Mouse (Mus musculus) fat pad, adult 2 months (tissue): ENCODE measurements around the gene Wrap73.
A peak's percentile ranks its signal among the peaks of the same experiment; 100 is the strongest.

Source experiments
- DNase-seq: peaks from one replicate; pipeline ENCODE4 v3.0.0-alpha.2; 2011; ENCODE audit warnings: low read depth, low spot score; ENCODE audit errors: extremely low read depth

The Wrap73 gene

DNA sequence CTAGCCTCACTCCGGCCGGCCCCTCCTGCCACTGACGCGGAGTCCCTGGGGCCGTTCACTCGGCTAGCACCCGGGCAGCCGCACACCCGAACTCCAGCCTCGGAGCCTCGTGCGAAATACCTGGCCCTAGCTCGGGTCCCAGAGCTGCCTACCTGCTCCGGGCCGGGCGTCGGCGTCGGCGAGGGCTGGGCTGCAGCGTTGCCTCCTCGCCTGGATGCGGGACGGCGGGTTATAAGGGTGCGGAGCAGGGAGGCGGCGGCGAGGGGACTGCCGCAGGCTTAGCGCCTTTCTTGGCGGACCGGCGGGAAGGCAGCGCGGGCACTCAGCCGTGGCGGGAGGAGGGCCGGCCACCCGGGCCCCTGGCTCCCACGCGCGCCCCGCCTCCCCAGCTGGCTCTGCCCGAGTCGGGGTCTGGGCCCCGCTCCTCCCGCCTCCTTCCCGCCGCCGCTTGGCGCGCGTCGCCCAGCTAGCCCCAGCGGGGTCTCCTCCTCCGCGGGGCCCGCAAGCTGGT lies 2.4 kb upstream of the Wrap73 start:
- no peak for DNase-seq

DNA sequence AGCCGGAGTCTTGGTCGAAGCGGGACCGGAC lies 2.2 kb upstream of the Wrap73 start, which contains the start of gene Trp73:
Trp73 (minus strand) TSS at position 27 of the 31 bp plus-strand sequence.
- DNase-seq: no peak

DNA sequence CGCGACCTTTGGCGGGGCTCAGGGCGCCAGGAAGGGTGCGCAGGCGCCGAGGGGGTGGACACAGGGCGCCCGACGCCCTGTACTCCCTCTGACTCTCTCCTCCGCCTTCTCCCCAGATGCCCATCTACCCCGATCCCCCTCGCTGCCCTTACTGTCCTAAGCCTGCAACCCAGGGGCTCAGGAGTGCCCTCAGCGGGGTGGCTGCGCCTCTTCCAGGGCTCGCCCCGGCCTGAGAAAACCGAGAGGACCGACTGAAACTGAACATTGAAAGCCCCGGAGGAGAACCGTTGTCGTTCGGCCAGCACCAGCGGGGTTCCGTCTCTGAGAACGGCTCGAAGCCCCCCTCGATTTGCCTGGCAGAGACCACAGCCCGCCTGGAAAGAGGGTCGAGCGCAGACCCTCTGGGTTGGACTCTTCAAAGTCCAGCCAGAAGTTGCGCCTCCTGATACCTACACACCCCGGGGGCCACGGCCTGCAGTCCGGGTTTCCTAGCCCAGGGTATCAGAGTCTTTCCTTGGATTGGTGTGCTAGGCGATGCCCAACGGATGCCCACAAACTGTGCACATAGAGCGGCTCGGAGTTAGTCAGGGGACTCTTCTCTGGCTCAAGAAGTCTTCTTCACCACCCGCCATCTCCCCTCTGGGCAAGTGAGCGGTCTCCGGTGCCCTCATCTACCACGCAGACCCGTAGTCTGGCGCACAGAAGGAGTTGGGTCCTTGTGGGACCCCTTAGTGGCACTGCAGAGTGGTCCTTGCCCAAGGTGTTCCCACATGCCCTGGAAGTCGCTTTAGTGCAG lies 1.8 kb upstream of the Wrap73 start:
- DNase-seq: no peak

DNA sequence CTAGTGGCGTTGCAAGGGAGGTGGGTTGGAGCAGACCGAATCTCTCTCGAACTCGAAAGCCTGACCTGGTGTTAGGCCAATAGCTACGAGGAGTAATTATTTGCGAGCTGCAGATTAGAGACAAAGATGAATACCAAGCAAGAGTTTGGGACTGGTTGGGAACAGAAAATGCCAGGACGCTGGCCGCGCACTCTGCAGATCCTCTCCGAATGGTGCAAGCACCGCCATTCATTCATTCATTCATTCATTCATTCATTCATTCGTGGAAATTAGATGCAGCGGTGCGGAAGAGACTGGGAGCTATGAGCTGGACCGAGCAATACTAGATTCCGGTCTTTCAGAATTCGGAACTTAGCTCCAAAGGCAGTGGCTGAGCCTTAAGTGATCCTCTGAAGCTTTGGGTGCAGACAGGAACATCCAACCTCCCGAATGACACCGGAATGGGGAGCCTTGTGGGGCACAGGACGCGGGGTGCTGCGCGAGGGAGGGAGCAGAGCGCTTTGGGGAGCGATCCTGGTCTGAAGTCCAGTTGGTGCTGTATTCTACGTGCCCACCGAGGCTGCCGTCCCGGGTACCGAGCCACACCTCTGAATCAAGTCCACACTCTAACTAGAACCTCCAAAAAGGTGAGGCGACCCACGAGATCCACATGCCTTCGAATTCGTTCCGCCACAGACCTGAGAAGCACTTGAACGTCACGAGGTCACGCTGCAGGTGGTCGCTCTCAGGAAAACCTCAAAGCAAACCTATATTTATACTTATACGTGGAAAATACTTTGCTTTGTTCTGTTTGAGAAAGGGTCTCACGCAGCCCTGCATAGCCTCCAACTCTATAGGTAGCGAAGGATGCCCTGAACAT lies 934 bp upstream of the Wrap73 start:
- DNase-seq: no peak

DNA sequence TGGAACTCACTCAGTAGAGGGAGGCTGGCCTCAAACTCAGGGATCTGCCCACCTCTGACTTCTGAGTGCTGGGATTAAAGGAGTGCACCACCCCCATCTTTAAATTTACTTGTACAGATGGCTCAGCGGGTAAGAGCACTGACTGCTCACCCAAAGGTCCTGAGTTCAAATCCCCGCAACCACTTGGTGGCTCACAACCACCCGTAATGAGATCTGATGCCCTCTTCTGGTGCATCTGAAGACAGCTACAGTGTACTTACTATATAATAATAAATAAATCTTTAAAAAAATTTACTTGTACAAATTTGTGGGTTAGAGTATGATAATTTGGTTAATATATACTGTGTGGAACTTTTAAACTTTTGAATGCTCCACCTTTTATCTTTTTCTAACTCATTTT lies 2.5 kb downstream of the Wrap73 start:
- DNase-seq: no peak

DNA sequence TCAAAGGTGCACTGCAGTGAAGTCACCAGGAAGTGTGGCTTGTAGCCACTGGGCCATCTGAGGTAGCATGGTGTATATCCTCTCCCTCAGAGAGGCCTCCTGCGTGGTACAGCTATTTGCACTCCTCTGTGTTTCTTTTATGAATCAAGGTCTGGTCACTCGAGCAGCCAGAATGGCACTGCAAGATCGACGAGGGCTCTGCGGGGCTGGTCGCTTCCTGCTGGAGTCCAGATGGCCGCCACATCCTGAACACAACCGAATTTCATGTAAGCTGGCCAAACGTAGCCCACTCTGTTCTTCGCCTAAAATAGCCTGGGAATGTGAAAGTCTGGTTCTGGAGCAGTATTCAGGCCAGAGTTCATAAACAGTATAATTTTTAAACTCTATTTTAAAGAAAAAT lies 4.2 kb downstream of the Wrap73 start:
- no peak for DNase-seq

DNA sequence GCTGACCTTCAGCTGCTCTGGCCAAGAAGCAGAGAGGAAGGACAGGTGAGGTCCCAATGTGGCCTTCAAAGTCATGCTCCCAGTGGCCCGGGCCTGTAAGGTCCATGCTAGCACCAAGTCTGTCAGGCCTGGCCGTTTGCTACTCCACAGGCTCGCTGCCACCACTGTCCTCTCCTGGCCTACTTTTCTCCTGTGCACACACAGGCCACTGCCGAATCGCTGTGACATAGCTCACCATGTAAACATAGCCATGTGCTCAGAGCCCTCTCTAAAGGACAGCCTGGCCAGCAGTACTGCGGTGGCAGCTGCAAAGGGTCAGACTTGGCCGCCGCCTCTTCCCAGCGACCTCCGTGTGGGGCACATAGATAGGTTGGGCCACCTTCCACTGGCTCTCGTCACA lies 11.9 kb downstream of the Wrap73 start:
- no peak for DNase-seq

DNA sequence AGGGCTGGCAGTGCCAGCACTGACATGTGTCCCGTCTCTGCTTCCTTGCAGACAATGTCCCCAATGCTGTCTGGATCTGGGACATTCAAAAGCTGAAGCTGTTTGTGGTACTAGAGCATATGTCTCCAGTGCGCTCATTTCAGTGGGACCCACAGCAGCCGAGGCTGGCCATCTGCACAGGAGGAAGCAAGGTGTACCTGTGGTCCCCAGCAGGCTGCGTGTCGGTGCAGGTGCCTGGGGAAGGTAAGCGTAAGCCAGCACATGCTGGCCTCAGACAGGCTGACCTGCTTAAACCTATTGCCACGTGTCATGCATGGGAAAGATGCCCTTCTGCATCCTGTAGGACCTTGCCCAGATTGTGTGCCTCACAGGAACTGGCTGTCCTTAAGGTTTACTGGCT lies 13.9 kb downstream of the Wrap73 start:
- DNase-seq: no peak

DNA sequence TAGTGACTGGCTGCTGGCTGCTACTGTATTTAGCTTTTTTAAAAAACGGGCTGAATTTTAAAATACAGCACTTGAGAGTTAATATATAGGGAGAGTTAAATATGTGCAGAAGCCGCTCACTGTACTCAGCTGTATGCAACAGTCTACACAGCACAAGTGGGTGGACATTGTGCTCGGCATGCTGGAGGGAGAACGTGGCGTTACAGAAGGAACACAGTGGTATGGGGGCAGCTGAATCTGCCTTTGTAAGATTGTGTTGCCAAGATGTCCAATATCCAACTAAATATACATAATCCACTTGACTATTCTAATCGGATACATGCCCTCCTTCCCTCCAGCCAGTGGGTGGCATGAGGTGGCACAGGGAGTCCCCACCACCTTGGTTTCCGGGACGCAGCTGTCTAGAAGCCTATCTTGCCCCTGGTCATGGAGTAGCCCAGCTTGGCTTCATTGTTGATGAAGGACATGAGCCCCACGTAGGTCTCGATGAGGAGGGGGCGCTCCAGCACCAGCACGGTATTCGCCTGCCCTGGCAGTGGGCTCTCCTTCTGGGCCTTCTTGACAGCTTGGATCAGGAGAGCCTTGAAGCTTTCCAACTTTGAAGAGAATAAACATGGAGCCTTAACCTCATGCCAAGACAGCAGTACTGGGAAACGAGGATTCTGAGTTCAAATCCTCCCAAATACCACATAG lies 15.9 kb downstream of the Wrap73 start:
- DNase-seq: no peak

DNA sequence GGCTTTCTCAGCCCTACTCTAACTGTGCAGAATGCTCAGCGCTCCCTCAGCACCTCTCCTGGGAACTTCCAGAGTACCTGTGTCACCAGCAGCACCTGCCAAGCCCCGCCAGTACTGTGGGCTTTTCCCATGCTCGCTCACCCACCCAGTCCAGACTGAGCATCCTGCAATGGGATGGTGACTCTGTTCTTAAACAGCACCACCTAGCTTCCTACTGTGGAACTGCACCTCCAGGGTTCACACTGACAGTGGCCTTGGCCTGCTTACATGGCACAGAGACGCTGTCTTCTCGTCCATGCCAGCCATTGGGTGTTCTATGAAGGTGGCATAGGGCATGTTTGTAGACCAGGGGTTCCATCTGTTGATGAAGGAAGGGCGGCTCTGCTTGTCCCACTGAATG lies 16.8 kb downstream of the Wrap73 start:
- DNase-seq: no peak

DNA sequence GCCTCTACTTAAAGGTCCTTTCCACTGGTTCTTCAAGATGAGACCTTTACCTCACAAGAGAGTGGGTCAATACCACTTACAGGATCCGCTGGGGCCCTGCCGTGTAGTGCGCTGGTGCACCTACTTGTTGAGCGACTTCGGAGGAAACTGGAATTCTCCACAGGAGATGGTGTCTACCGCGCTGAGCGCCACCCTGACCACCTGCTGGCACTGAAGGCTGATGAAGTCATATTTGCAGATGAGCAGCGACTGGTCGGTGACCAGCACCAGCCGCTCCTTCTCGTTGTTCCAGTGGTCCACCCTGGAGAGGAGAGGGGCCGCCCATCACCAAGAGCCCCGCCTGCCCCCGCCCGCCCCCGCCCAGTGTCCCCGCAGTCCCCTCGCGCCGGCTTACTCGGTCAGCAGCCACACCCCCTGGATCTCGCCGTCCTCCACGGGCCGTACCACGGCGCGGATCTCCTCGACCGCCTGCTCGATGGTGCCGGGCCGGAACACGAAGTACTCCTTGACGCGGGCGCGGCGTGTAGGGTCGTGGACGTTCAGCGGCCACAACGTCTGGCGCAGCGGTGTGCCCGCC lies 17.9 kb downstream of the Wrap73 start:
- DNase-seq: no peak

DNA sequence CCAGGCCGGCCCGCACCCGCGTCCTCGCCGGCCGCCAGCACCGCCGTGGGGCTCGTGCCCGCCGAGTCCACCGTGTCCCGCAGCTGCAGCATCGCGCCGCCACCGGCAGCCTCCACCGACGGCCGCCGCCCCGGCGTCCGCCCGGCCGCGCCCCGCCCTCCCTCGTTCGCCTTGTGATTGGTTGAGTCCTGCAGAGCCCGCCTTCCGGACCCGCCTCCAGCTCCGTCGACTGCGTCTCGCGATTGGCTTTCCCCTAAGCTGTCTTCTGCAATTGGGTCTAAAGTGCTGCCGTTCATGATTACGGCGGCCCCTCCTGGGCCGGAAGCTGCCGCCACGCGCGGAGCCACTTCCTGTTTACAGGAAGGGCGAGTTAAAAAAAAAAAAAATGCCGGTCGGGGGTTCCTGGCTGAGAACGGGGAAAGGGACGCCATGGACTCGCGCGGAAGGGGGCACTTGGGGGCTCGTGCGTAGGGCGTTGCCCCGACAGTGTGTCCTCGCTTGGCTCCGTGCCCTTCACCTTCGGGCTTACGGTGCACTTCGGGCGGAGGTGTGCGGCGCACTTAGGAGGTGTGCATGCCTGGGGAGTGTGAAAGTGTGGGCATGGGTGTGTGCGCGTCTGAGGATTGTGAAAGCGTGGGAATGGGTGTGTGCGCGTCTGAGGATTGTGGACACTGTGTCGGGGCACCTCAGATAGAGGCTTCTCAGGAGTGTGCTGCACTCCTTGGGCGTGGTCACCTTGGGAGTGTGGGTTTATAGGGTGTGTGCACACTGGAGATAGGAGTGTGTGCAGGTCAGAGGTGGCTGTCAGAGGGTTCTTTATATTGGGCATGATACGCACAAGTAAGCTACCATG lies 18.6 kb downstream of the Wrap73 start, which contains the start of gene Tprgl:
Tprgl (minus strand) TSS at position 129 of the 853 bp plus-strand sequence.
- peak; percentile 74 for DNase-seq

DNA sequence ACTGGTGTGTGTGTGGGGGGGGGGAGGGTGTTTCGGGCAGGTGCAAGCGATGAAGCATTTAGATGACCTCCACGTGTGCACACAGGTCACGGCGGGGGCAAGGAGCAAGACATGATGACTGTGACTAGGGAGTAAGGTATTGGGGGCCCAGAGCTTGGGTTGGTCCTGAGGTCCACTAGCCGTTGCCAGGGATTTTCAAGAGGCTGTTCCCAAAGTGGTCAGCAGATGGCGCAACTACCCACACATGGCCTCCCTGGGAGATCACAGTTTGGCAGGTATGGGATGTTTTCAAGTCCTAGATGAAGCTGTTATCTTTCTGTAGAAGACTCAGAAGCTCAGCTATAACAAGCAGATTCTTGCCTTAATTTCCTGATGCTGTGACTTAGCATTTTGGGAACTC lies 21.1 kb downstream of the Wrap73 start:
- no peak for DNase-seq

DNA sequence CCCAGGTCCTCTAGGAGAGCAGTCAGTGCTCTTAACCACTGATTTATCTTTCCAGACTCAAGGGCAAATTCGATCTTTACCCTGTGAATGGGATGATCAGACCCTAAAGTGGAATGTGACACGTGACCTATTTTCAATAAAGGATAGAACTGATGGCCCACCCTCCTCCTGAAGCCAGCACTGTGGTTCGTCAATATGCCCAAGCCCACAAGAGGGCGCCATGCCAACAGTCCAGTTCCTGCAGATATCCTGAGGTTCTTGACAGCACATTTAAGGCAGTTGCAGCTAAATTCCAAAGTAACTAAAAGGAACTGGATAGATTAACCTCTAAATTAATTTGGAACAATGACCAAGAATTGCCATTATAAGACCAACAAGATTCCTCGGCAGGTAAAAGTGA lies 24.9 kb downstream of the Wrap73 start:
- no peak for DNase-seq

DNA sequence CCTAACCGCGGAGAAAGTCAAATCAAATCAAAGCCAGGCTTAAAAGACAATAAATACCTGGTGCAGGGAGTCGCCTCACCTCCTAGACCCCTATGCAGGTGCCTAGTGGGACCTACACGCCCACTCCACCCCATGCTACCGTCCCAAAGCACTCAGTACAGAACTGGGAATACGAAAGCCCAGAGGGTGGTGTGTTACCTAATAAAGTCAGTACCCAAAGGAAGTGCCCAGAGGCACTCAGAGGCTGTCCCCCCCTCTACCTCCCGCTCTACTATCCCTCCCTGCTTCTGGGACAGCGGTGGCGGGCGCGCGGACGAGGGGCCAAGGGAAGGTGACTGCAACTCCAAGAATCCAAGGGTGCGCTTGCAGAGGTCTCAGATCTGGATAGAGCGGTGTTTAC lies 27.8 kb downstream of the Wrap73 start:
- DNase-seq: no peak

DNA sequence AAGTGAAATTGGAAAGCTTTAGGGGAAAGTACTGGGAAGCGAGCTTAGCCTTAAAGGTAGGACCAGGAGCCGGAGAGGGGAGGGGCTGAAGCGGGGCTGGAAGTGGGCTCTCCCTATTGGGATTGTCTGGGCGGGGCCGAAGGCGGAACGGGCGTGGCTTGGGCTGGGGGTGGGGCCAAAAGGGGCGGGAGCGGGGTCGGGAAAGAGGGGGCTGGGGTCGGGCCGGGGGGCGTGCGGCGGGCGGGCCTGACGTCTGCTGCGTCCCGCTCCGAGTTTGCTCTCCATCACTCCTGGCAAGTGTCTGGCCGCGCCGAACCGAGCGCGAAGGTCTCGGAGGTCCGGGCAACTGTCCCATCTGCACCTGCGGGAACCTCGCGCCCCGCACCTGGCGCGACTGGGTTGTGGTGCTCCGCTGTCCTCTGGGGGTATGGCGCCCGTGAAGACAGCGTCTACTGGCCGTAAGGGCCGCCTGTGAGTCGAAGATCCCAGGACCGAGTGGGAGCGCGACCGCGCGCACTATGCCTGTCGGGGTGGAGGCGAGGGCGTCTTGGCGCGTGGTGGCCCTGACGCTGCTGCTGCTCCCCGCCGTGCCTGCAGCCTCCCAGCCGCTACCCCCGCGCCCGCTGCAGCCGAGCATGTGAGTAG lies 28.5 kb downstream of the Wrap73 start, which contains the start of gene Megf6:
Megf6 (plus strand) TSS at position 225 of the 645 bp plus-strand sequence.
- no peak for DNase-seq

DNA sequence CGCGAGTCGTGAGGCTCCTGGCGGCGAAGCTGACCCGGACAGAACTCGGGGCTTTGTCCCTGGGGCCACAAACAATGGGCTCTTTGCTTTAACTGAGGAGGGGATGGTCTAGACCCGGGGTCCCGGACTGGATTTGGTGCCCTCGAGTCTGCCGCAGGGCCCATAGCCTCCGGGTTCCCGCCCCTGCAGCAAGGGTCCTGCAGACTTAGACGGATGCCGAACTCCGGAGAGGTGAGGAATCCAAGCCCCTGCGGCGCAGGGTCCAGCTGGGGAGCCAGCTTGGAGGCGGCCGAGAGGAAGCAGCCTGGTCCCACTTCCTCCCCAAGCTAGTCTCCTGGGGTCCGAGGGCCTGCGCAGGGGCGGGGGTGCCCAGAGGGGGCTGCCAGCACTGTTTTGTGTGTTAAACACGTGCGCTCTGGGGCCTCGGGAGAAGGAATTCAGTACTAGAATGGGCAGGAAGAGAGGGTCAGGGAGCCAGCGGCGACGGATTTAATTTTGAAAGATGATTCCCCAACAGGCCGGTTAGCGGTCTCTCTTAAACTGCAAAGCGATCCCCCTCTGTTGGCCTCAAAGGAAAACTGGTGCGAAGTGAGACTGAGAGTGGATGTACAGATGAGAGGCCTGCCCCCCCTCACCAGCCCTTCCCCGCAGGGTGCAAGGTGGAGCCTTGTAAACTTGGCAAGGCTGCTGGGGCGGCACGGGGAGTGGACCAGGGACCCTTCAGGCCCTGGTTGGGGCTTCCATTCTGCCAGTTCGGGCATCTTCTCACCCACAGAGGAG lies 29.2 kb downstream of the Wrap73 start:
- no peak for DNase-seq

DNA sequence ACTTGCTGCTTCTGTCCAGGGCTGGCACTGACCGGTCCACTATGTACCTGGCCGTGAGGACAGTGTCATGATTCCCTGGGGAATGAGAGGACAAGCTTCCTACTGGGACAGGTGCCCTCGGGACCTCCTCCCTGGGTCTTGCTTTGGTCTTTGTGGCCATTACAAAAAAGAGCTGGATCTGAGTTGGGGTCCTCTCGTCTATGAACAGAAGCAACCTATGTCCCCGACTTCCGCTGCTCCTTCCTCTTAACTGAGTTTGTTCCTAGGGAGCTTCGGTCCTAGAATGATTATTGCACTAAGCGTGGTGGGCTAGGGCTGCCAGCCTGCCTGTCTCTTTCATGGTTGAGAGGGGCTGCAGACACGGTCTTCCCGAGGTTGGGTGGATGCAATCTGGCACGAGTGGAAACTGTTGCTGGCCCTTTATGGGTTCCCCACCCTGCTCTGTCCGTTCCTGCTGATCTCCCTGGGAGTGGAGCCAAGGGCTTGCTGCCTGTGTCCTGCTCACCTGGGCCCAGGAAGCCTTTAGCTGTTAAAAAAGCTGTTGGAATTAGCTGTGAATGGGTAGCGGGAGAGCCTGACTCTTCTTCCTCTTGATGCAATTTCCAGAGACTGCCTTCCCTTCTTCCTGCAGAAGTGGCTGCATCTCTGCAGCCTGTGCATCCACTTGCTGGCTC lies 29.9 kb downstream of the Wrap73 start:
- DNase-seq: no peak

DNA sequence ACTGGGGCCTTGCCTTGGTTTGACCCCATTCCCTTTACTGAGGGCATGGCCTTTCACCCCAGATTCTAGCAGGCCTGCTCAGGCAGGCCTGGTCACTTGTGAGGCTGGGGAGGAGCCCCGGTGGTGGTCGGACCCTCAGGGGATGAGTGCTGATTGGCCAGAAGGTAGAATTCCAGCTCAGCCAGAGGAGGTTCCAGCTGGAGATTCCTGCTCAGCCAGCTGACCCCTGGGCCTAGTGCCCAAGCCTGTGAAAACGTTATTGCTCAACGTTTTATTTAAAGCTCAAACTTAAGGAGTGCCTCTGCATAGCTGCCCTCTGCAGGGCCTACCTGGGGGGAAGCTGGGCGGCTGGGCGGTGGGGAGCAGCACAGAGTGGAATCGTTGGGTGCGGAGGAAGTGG lies 35.1 kb downstream of the Wrap73 start:
- no peak for DNase-seq
